Mouse (Mus musculus) CH12.LX (cell line): ENCODE measurements around the gene Lrtm2. TPM values are rescaled to one million over a fixed set of nuclear protein-coding genes. Genes with fewer than 3 reads are reported as not detected.

Source experiments
- DNase-seq: peaks from one replicate; pipeline ENCODE4 v3.0.0-alpha.2; 2013; ENCODE audit errors: extremely low read depth
- H3K27ac ChIP-seq: 2 replicates; pipeline ENCODE4 v1.5.1; 2012; ENCODE audit warnings: low read depth, mild to moderate bottlenecking, control low read depth, moderate library complexity; ENCODE audit not compliant: insufficient read depth
- H3K27me3 ChIP-seq: replicated peaks from 2 replicates; pipeline ENCODE3; 2012; ENCODE audit warnings: inconsistent platforms
- H3K36me3 ChIP-seq, 2 experiments: replicated peaks in 1 of 2; 2 replicates each; pipeline versions ENCODE3 to v1.6.1; 2012; ENCODE audit warnings: inconsistent platforms in 1 of 2, low read length in 1 of 2, mild to moderate bottlenecking in 1 of 2, mixed read lengths in 1 of 2, moderate library complexity in 1 of 2; ENCODE audit not compliant: control insufficient read depth in 1 of 2, insufficient read depth in 1 of 2
- H3K4me1 ChIP-seq, 2 experiments: 2 replicates each; pipeline ENCODE4 v1.6.1; 2012; ENCODE audit warnings: inconsistent platforms in 1 of 2, moderate library complexity in 1 of 2; ENCODE audit not compliant: insufficient read depth in 2 of 2, control insufficient read depth in 1 of 2
- H3K4me2 ChIP-seq: 2 replicates; pipeline ENCODE4 v1.6.1; 2012; ENCODE audit warnings: low read depth, mild to moderate bottlenecking, control low read depth; ENCODE audit not compliant: poor library complexity, insufficient read depth, severe bottlenecking
- H3K4me3 ChIP-seq, 3 experiments: fragments of 150-350 bp in 1 of 3; sonication (generic) in 1 of 3; replicated peaks in 1 of 3; 2 replicates each; pipeline versions ENCODE3 to v1.5.1; 2011 to 2012; ENCODE audit warnings: low read depth in 2 of 3, low read length in 2 of 3, mild to moderate bottlenecking in 2 of 3, moderate library complexity in 2 of 3, control low read depth in 1 of 3, improper control_type of control experiment in 1 of 3, inconsistent platforms in 1 of 3, mixed read lengths in 1 of 3; ENCODE audit not compliant: poor library complexity in 1 of 3
- H3K79me2 ChIP-seq: replicated peaks from 2 replicates; pipeline ENCODE4 v1.6.1; 2012; ENCODE audit warnings: mild to moderate bottlenecking, moderate library complexity; ENCODE audit not compliant: control insufficient read depth, poor library complexity, insufficient read depth, severe bottlenecking; ENCODE audit errors: extremely low read depth
- H3K9ac ChIP-seq: 2 replicates; pipeline ENCODE4 v1.6.1; 2012; ENCODE audit warnings: low read depth, mild to moderate bottlenecking, control low read depth, moderate library complexity; ENCODE audit not compliant: insufficient read depth
- H3K9me3 ChIP-seq: replicated peaks from 2 replicates; pipeline ENCODE3; 2012; ENCODE audit warnings: low read length, inconsistent platforms, mixed read lengths
- BHLHE40 ChIP-seq: IDR thresholded peaks from 2 replicates; pipeline ENCODE4 v1.6.1; 2011; ENCODE audit warnings: mild to moderate bottlenecking, low read depth, low read length, improper control_type of control experiment
- CHD1 ChIP-seq: IDR thresholded peaks from 2 replicates; pipeline ENCODE4 v1.6.1; 2012; ENCODE audit warnings: low read depth, low read length, improper control_type of control experiment, inconsistent platforms
- CTCF ChIP-seq, 2 experiments: IDR thresholded peaks in 1 of 2; conservative IDR thresholded peaks in 1 of 2; 2 replicates each; pipeline ENCODE4 v1.5.1; 2011 to 2012; ENCODE audit warnings: low read depth in 2 of 2, low read length in 2 of 2, improper control_type of control experiment in 1 of 2, inconsistent platforms in 1 of 2, mild to moderate bottlenecking in 1 of 2, moderate library complexity in 1 of 2
- E2F4 ChIP-seq: IDR thresholded peaks from 2 replicates; pipeline ENCODE4 v1.6.1; 2011; ENCODE audit warnings: low read depth, low read length, improper control_type of control experiment; ENCODE audit not compliant: insufficient replicate concordance
- ELF1 ChIP-seq: IDR thresholded peaks from 2 replicates; pipeline ENCODE4 v1.6.1; 2014; ENCODE audit warnings: low read depth, mild to moderate bottlenecking, inconsistent platforms, low read length, improper control_type of control experiment
- HCFC1 ChIP-seq: IDR thresholded peaks from 2 replicates; pipeline ENCODE4 v1.6.1; 2012; ENCODE audit warnings: low read depth, mild to moderate bottlenecking, inconsistent platforms, low read length, improper control_type of control experiment
- IRF4 ChIP-seq: IDR thresholded peaks from 2 replicates; pipeline ENCODE4 v1.6.1; 2014; ENCODE audit warnings: low read depth, mild to moderate bottlenecking, inconsistent platforms, low read length, improper control_type of control experiment
- JUND ChIP-seq: conservative IDR thresholded peaks from 2 replicates; pipeline ENCODE4 v1.6.1; 2011; ENCODE audit warnings: low read depth, low read length, improper control_type of control experiment
- KAT2A ChIP-seq: IDR thresholded peaks from 2 replicates; pipeline ENCODE4 v1.6.1; 2012; ENCODE audit warnings: low read length, improper control_type of control experiment, inconsistent platforms; ENCODE audit not compliant: insufficient replicate concordance
- MAFK ChIP-seq: IDR thresholded peaks from 2 replicates; pipeline ENCODE4 v1.6.1; 2011; ENCODE audit warnings: low read length, improper control_type of control experiment; ENCODE audit not compliant: insufficient replicate concordance
- MAX ChIP-seq: IDR thresholded peaks from 2 replicates; pipeline ENCODE4 v1.6.1; 2011; ENCODE audit warnings: low read length, improper control_type of control experiment
- MAZ ChIP-seq: IDR thresholded peaks from 2 replicates; pipeline ENCODE4 v1.6.1; 2012; ENCODE audit warnings: low read depth, mild to moderate bottlenecking, inconsistent platforms, low read length, improper control_type of control experiment, moderate library complexity
- MXI1 ChIP-seq: IDR thresholded peaks from 2 replicates; pipeline ENCODE4 v1.6.1; 2011; ENCODE audit warnings: mild to moderate bottlenecking, low read depth, low read length, improper control_type of control experiment
- NELFE ChIP-seq: IDR thresholded peaks from 2 replicates; pipeline ENCODE4 v1.6.1; 2011; ENCODE audit warnings: low read depth, low read length, improper control_type of control experiment
- POLR2A ChIP-seq: IDR thresholded peaks from 2 replicates; pipeline ENCODE4 v1.6.1; 2011; ENCODE audit warnings: low read depth, mild to moderate bottlenecking, improper control_type of control experiment, low read length
- POLR2AphosphoS2 ChIP-seq: IDR thresholded peaks from 2 replicates; pipeline ENCODE4 v1.6.1; 2011; ENCODE audit warnings: low read depth, low read length, improper control_type of control experiment
- RAD21 ChIP-seq: IDR thresholded peaks from 2 replicates; pipeline ENCODE4 v1.6.1; 2011; ENCODE audit warnings: low read depth, mild to moderate bottlenecking, low read length, improper control_type of control experiment, moderate library complexity
- TCF12 ChIP-seq: IDR thresholded peaks from 2 replicates; pipeline ENCODE4 v1.6.1; 2014; ENCODE audit warnings: low read depth, mild to moderate bottlenecking, inconsistent platforms, low read length, improper control_type of control experiment
- UBTF ChIP-seq: IDR thresholded peaks from 2 replicates; pipeline ENCODE4 v1.6.1; 2012; ENCODE audit warnings: low read depth, mild to moderate bottlenecking, inconsistent platforms, low read length, improper control_type of control experiment, moderate library complexity
- ZMIZ1 ChIP-seq: IDR thresholded peaks from 2 replicates; pipeline ENCODE4 v1.6.1; 2012; ENCODE audit warnings: low read depth, mild to moderate bottlenecking, inconsistent platforms, low read length, improper control_type of control experiment
- dilution Hi-C: fragments of 300-500 bp; cut with MboI; formaldehyde crosslinking; loops from 2 replicates; pipeline ENCODE4 v1.14.3; 2020; ENCODE audit warnings: low sequenced_read_pairs; ENCODE audit not compliant: extremely low pct_unique_long_range_greater_than_20kb, extremely low pct_ligation_motif_present
- in situ Hi-C: fragments of 300-500 bp; cut with MboI; formaldehyde crosslinking; loops from 3 replicates; pipeline ENCODE4 v1.14.3; 2019; ENCODE audit warnings: low sequenced_read_pairs, low pct_ligation_motif_present, low pct_unique_long_range_greater_than_20kb, mixed read lengths
- polyA plus RNA-seq: library from polyadenylated mRNA; unstranded; fragments of >175 nt; gene quantifications from 2 replicates; pipeline ENCODE4 v1.2.1, GENCODE M21; 2012; ENCODE audit warnings: low read depth; ENCODE audit not compliant: insufficient read length
- total RNA-seq, 2 experiments: library from RNA; depleted of rRNA; stranded (reverse); fragments of 300-350 nt in 1 of 2; fragments of >200 nt in 1 of 2; gene quantifications; 2 replicates each; pipeline ENCODE4 v1.2.3; 2012 to 2014

Lrtm2 gene
- total and polyA plus RNA-seq, 3 experiments: not detected

DNA sequence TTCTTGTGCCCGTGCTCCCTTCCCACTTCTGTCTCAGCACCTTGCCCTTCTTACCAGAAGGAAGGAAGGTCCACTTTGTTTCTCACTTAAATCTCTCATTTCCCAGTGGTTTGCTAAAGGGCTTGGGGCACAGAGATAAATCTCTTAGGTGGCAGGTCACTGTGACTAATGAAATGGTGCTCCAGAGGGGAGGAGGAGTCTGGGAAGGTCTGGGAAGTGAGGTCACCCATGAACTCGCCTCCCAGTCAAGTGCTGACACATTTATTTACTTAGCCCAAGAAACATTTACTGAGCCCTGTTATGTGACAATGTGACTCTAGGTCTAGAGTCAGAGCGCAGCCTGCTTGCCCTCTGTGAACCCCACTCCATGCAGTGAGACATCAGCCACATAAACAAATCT is 2.6 kb upstream of the Lrtm2 start:
- no peaks in the 10 kb centered on the region for H3K79me2 ChIP-seq
- H3K4me1 ChIP-seq: peaks cover 2 to 13% of the 10 kb centered on the region in 2 experiments; a peak in 3 of 4 replicates
- dilution Hi-C loops: no loop called here
- in situ Hi-C loops: loop anchor here (25.0 kb wide), 1 partner anchor 721 kb away; no protein-coding TSS in a partner anchor
- no peak overlapping the region for H3K4me3 ChIP-seq
- H3K27ac ChIP-seq: no peak overlapping the region
- H3K27me3 ChIP-seq: peaks cover 41% of the 10 kb centered on the region
- DNase-seq: no peak
- no peak overlapping the region for H3K9ac ChIP-seq
- TF ChIP-seq CTCF (conservative IDR thresholded peaks at IDR 0.05 in 1 of 2, IDR thresholded peaks at IDR 0.05 in 1 of 2; ENCODE audit: low read depth in 2 of 2, low read length in 2 of 2): no peak
- no peak for TF ChIP-seq JUND
- TF ChIP-seq UBTF: no peak
- TF ChIP-seq MAZ: no peak
- no peak for TF ChIP-seq TCF12
- no peak for TF ChIP-seq NELFE
- TF ChIP-seq IRF4: no peak
- no peak for TF ChIP-seq POLR2A
- no peak for TF ChIP-seq ZMIZ1
- TF ChIP-seq, all 38 proteins: peak for 0
- Histone ChIP-seq H3K9me3 (no peaks in the 10 kb centered on the region), H3K36me3 (no peaks in the 10 kb centered on the region), H3K4me2 (no peak overlapping the region)

GRCm38 (mm10) chr6:119332111-119332510 is 1.5 kb upstream of the Lrtm2 start:
- Histone ChIP-seq H3K4me1 (peaks cover 2 to 12% of the 10 kb centered on the region in 2 experiments; a peak in 3 of 4 replicates), H3K9ac (no peak overlapping the region), H3K27me3 (peaks cover 52% of the 10 kb centered on the region), H3K4me2 (no peak overlapping the region), H3K36me3 (no peaks in the 10 kb centered on the region), H3K79me2 (no peaks in the 10 kb centered on the region), H3K27ac (no peak overlapping the region), H3K9me3 (no peaks in the 10 kb centered on the region), H3K4me3 (no peak overlapping the region)
- no peak for DNase-seq
- dilution Hi-C loops (no loop called here), in situ Hi-C loops (loop anchor here (25.0 kb wide), 1 partner anchor 720 kb away; no protein-coding TSS in a partner anchor)
- TF ChIP-seq IRF4: no peak

DNA sequence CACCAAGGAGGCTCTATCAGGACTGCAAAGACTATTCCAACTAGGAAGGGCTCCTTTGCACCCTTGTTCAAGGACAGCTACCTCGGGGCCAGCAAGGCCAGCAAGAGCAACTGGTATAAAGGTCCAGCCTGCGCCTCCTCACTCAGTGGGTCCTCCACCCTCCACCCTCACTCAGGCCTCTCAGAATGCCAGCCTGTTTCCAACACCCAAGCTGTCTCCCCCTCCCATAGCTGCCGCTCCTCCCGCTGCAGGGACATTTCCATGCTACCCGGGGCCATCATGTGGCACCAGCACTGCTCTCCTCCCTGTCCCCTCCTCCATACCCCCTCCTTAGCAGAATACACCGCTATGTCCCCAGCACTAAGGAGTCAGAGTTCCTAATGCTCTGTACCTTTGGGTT is 630 bp downstream of the Lrtm2 start:
- in situ Hi-C loops: loop anchor here (25.0 kb wide), 1 partner anchor 718 kb away; no protein-coding TSS in a partner anchor
- Histone ChIP-seq H3K27ac (no peak overlapping the region), H3K36me3 (no peaks in the 10 kb centered on the region), H3K9me3 (no peaks in the 10 kb centered on the region), H3K79me2 (no peaks in the 10 kb centered on the region), H3K9ac (no peak overlapping the region), H3K4me3 (no peak overlapping the region), H3K4me1 (no peaks in the 10 kb centered on the region), H3K4me2 (no peak overlapping the region), H3K27me3 (peaks cover 71% of the 10 kb centered on the region)
- dilution Hi-C loops: no loop called here
- no peak for TF ChIP-seq MAFK
- no peak for TF ChIP-seq E2F4
- no peak for TF ChIP-seq JUND
- no peak for TF ChIP-seq CHD1
- no peak for TF ChIP-seq KAT2A
- no peak for TF ChIP-seq MAX
- no peak for TF ChIP-seq ELF1
- no peak for TF ChIP-seq RAD21
- TF ChIP-seq POLR2A: no peak
- no peak for TF ChIP-seq HCFC1
- no peak for TF ChIP-seq POLR2AphosphoS2
- no peak for TF ChIP-seq BHLHE40
- no peak for TF ChIP-seq MXI1
- no peak for TF ChIP-seq MAZ
- no peak for TF ChIP-seq ZMIZ1
- no peak for DNase-seq
